Mouse (Mus musculus) neutrophil, adult 65 days (primary cell): ENCODE data around the gene March1. TPM values are rescaled to one million over a fixed set of nuclear protein-coding genes. Genes with fewer than 3 reads are reported as not detected.

Experiments used
- total RNA-seq: library from RNA; stranded (reverse); gene quantifications from 2 replicates; pipeline ENCODE4 v1.2.4, GENCODE M21; 2023

The March1 gene
- 59.2 and 61.6 TPM in 2 replicates for total RNA-seq

GRCm38 (mm10) chr8:65617871-65618751 lies at the start of gene March1:
Gene March1 (plus strand): TSS chr8:65617900.

DNA sequence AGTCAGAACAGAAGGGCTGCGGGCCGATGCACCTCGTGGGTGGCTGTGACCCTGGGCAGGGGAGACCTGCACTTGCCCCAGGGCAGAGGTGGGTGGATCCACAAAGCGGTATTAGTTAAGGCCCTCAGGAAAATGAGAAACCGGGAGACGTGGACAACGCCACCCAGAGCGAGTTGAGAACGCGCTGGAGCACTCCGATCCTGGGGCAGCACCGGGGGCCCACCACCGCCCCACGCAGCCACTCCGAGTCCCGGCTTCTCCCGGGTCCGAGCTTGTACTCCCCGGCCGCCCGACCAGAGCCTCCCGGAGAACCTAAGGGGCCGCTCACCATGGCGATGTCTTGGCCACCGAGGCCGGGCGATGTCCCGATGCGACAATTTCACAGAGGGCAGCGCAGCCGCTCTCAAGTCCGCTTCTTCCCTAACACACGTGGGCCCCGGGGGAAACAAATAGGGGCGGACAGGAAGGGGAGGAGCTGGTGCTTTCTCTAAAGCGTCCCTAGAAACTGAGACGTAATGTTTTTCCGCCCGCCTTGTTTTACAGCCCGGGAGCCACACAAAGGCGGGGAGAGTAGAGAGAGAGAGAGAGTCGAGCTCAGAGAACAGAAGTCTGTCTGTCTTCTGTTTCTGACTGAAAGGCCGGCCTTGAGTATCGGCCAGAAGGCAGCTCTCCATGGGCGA lies 868.5 kb downstream of the March1 start, which contains the start of gene Tma16:
Gene Tma16, minus strand, starts transcription at position 447 of the 680 bp plus-strand sequence.

DNA sequence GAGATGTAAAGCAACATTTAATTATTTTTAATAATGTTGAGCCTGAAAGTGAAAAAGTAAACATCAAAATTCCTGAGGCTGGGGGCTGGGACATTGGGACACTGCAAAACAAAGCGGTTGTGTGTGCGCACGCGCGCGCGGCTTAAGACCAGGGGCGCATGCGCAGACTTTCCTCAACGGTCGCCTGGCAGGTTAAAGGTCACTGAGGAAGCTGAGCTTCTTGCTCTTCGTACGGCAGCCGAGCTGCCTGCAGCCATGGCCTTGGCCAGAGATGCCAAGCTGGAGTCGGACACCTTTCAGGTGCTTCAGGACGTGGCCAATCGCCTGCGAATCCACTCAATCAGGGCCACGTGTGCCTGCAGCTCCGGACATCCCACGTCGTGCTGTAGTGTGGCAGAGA lies 893.8 kb downstream of the March1 start, which contains the start of gene Tktl2:
Gene Tktl2, plus strand, starts transcription at position 220 of the 400 bp plus-strand sequence.

